Mouse (Mus musculus) lung, postnatal 0 days (tissue): ENCODE data around the gene Fastkd2. TPM values are rescaled to one million over a fixed set of nuclear protein-coding genes. Genes with fewer than 3 reads are reported as not detected.

Experiments
- ATAC-seq: fragments of 200-750 bp; cut with Nextera tagmentation; 2 replicates; pipeline ENCODE4 v1.8.0; 2017; ENCODE audit warnings: moderate library complexity
- DNase-seq: peaks from one replicate; pipeline ENCODE4 v3.0.0-alpha.2; 2016; ENCODE audit warnings: low spot score
- H3K27ac ChIP-seq: fragments of 300-500 bp; sonication (generic); 2 replicates; pipeline ENCODE4 v1.5.1; 2014; ENCODE audit warnings: antibody characterized with exemption, mild to moderate bottlenecking, low read length, mixed read lengths
- H3K27me3 ChIP-seq: fragments of 300-500 bp; sonication (generic); replicated peaks from 2 replicates; pipeline ENCODE4 v1.6.1; 2014; ENCODE audit warnings: low read length, mixed read lengths; ENCODE audit not compliant: insufficient read depth
- H3K36me3 ChIP-seq: fragments of 300-500 bp; sonication (generic); 2 replicates; pipeline ENCODE4 v1.6.1; 2014; ENCODE audit warnings: low read length, mixed read lengths; ENCODE audit not compliant: insufficient read depth
- H3K4me1 ChIP-seq: fragments of 300-500 bp; sonication (generic); 2 replicates; pipeline ENCODE4 v1.6.1; 2014; ENCODE audit warnings: antibody characterized with exemption, low read depth, low read length, mixed read lengths; ENCODE audit not compliant: insufficient read depth
- H3K4me2 ChIP-seq: fragments of 300-500 bp; sonication (generic); replicated peaks from 2 replicates; pipeline ENCODE4 v1.6.1; 2014; ENCODE audit warnings: low read depth, mild to moderate bottlenecking, low read length, moderate library complexity, mixed read lengths
- H3K4me3 ChIP-seq: fragments of 300-500 bp; sonication (generic); 2 replicates; pipeline ENCODE4 v1.5.1; 2014; ENCODE audit warnings: low read depth, low read length
- H3K9ac ChIP-seq: fragments of 300-500 bp; sonication (generic); replicated peaks from 2 replicates; pipeline ENCODE4 v1.6.1; 2014; ENCODE audit warnings: low read depth, mild to moderate bottlenecking
- H3K9me3 ChIP-seq: fragments of 300-500 bp; sonication (generic); 2 replicates; pipeline ENCODE4 v1.6.1; 2016; ENCODE audit warnings: low read length, mixed read lengths
- CTCF ChIP-seq: IDR thresholded peaks from 2 replicates; pipeline ENCODE4 v1.5.1; 2016; ENCODE audit warnings: antibody characterized with exemption, mild to moderate bottlenecking
- EP300 ChIP-seq: IDR thresholded peaks from 2 replicates; pipeline ENCODE4 v1.6.1; 2016; ENCODE audit warnings: antibody characterized with exemption, mild to moderate bottlenecking, control low read depth
- WGBS: fragments of 180-500 bp; shearing (Covaris S2); extraction: QIAGEN DNeasy Blood & Tissue Kit; methylation state at CpG from one replicate; pipeline ENCODE4 v1.1.7; 2014; 5-methylcytosine and 5-hydroxymethylcytosine counted together
- polyA plus RNA-seq: library from polyadenylated mRNA; unstranded; fragments of >200 nt; fragmentation: Nextera tagmentation; extraction: Ambion mirVana; gene quantifications from 2 replicates; pipeline ENCODE4 v1.2.1, GENCODE M21; 2015

The Fastkd2 gene
- polyA plus RNA-seq, 1 experiment from 2014 or later: 19.1 TPM

- Histone ChIP-seq H3K27ac (no peak overlapping the region), H3K4me1 (no peaks in the 10 kb centered on the region), H3K9ac (no peak overlapping the region), H3K36me3 (peaks cover 14% of the 10 kb centered on the region; the same call in 1 of the 2 replicates), H3K4me3 (no peak overlapping the region), H3K27me3 (no peaks in the 10 kb centered on the region), H3K9me3 (no peaks in the 10 kb centered on the region), H3K4me2 (no peak overlapping the region)
- no peak for ATAC-seq
- TF ChIP-seq CTCF: no peak
- no peak for TF ChIP-seq EP300
- 62% methylated on average over 2 of the region's 2 CpGs for WGBS
- no peak for DNase-seq
These were observed 25.6 kb downstream of the Fastkd2 start for GRCm38 (mm10) chr1:63756005-63756404.

GRCm38 (mm10) chr1:63763212-63763694 is 32.8 kb downstream of the Fastkd2 start:
- Histone ChIP-seq H3K36me3 (no peaks in the 10 kb centered on the region), H3K4me3 (no peak overlapping the region), H3K4me2 (no peak overlapping the region), H3K27me3 (no peaks in the 10 kb centered on the region), H3K4me1 (no peaks in the 10 kb centered on the region), H3K9me3 (no peaks in the 10 kb centered on the region), H3K27ac (no peak overlapping the region), H3K9ac (no peak overlapping the region)
- peak; percentile 61 for TF ChIP-seq CTCF
- no peak for TF ChIP-seq EP300
- ATAC-seq (peak; percentile 59), DNase-seq (peak; percentile 48)
- 12% methylated on average over 3 of the region's 3 CpGs for WGBS

- no peak for TF ChIP-seq EP300
- TF ChIP-seq CTCF: no peak
- Histone ChIP-seq H3K27ac (no peak overlapping the region), H3K27me3 (no peaks in the 10 kb centered on the region), H3K4me1 (no peaks in the 10 kb centered on the region), H3K4me2 (no peak overlapping the region), H3K4me3 (no peak overlapping the region), H3K9me3 (no peaks in the 10 kb centered on the region), H3K36me3 (no peaks in the 10 kb centered on the region), H3K9ac (no peak overlapping the region)
- 39% methylated on average over 7 of the region's 7 CpGs for WGBS
- DNase-seq (no peak), ATAC-seq (no peak)
These were observed 33.5 kb downstream of the Fastkd2 start for GRCm38 (mm10) chr1:63763881-63764386.

- DNase-seq (no peak), ATAC-seq (no peak)
- 81% methylated on average over 7 of the region's 7 CpGs for WGBS
- H3K4me3 ChIP-seq: no peak overlapping the region
- H3K27me3 ChIP-seq: no peaks in the 10 kb centered on the region
- H3K27ac ChIP-seq: no peak overlapping the region
- H3K4me1 ChIP-seq: no peaks in the 10 kb centered on the region
- TF ChIP-seq EP300: no peak
- no peak for TF ChIP-seq CTCF
- H3K36me3 ChIP-seq: no peaks in the 10 kb centered on the region
- no peak overlapping the region for H3K9ac ChIP-seq
- no peak overlapping the region for H3K4me2 ChIP-seq
- no peaks in the 10 kb centered on the region for H3K9me3 ChIP-seq
These were observed 34.0 kb downstream of the Fastkd2 start for GRCm38 (mm10) chr1:63764395-63764794.

GRCm38 (mm10) chr1:63768112-63768511 is 37.7 kb downstream of the Fastkd2 start:
- ATAC-seq (no peak), DNase-seq (no peak)
- Histone ChIP-seq H3K27ac (no peak overlapping the region), H3K4me2 (no peak overlapping the region), H3K4me3 (no peak overlapping the region), H3K36me3 (no peaks in the 10 kb centered on the region), H3K27me3 (no peaks in the 10 kb centered on the region), H3K4me1 (no peaks in the 10 kb centered on the region), H3K9me3 (no peaks in the 10 kb centered on the region), H3K9ac (no peak overlapping the region)
- TF ChIP-seq CTCF: no peak
- TF ChIP-seq EP300: no peak
- WGBS: 35% methylated on average over 8 of the region's 8 CpGs

GRCm38 (mm10) chr1:63769167-63769566 is 38.8 kb downstream of the Fastkd2 start, which contains the start of gene 4933402D24Rik:
4933402D24Rik (minus strand) TSS chr1:63769267.
- Histone ChIP-seq H3K4me1 (no peaks in the 10 kb centered on the region), H3K36me3 (no peaks in the 10 kb centered on the region), H3K27me3 (no peaks in the 10 kb centered on the region), H3K27ac (no peak within 1 kb of the TSS), H3K9ac (no peak within 1 kb of the TSS), H3K9me3 (no peaks in the 10 kb centered on the region), H3K4me3 (no peak within 1 kb of the TSS), H3K4me2 (no peak within 1 kb of the TSS)
- no peak for DNase-seq
- 66% methylated on average over 5 of the region's 5 CpGs for WGBS
- no peak for TF ChIP-seq EP300
- TF ChIP-seq CTCF: no peak
- no peak for ATAC-seq

- Histone ChIP-seq H3K9ac (no peak overlapping the region), H3K4me1 (no peaks in the 10 kb centered on the region), H3K4me2 (no peak overlapping the region), H3K9me3 (no peaks in the 10 kb centered on the region), H3K27ac (no peak overlapping the region), H3K36me3 (no peaks in the 10 kb centered on the region), H3K4me3 (no peak overlapping the region), H3K27me3 (no peaks in the 10 kb centered on the region)
- ATAC-seq (no peak), DNase-seq (no peak)
- WGBS: 40% methylated on average over 7 of the region's 7 CpGs
- no peak for TF ChIP-seq EP300
- TF ChIP-seq CTCF: no peak
These were observed 39.9 kb downstream of the Fastkd2 start for GRCm38 (mm10) chr1:63770309-63770708.
